Mouse (Mus musculus): ENCODE measurements around the gene Rcsd1.
"Not testable (repeated sequence)": the region's sequence is repeated elsewhere in the genome, so short reads cannot be mapped to it uniquely, and the experiment has no call there.

The Rcsd1 gene

DNA sequence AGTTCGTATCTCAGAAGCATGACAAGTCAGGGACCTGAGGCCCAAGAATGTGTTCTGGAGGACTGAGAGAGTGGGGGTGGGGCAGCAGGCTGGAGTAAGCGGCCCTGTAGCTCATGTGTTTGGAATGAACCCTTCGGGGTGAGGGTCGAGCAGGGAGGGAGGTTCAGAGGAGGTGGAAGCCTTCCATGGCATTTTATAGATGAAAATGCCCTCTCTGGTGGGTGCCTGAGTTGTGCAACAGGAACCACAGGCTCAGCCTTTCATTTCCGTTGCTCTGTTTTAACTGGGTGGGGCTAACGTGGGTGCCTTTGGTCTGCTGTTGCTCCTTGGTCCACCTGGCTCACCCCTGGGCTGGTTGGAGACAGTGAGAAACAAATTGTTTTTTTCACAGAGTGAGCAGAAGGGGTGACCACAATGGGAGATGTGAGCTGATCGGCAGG is 9.2 kb downstream of the Rcsd1 start:
- in situ Hi-C loops (cut with MboI; ENCODE audit: unreplicated experiment in 2 of 2), result loop anchor here in 1 of 2 experiments (5.0 to 25.0 kb wide), 2 partner anchors 292 to 813 kb away; no protein-coding TSS in a partner anchor

DNA sequence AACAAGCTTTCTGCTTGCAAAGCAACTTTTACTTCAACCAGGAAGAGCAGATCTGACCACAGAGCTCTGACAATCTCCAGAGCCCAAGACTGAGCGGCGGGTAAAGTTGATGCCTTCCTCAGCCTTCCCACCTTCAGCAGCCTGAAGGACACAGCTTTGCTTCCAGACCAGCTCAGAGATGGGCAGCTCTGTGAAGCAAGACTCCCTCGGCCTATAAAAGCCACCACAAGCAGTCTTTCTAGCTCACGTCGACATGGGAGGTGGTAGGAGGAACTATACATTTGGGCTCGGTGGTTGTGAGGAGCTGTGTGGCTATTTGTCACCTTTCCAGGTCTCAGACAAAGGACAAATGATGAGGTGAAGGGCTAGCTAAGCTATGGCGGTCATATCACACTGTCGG is 11.9 kb downstream of the Rcsd1 start:
- in situ Hi-C loops (cut with MboI; ENCODE audit: unreplicated experiment in 2 of 2), result loop anchor here in 1 of 2 experiments (5.0 kb wide), 1 partner anchor 35 kb away; no protein-coding TSS in a partner anchor

DNA sequence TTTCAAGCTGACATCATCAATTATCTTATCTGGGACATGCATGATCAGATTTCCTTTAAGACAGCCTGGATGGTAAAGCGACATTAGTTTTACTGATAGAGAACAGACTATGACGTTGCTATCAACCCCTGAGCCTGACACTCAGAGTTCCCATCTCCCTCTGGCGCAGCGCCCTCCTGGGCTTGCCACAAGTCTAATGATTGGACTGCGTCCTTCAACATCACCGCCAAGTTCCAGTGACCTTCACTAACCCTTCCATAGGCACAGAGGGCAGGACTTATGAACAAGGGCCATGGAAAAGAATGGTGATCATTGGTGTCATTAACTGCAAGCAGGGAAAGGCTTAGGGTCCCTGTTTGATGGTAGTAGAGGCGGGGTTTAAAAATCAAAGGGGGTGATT is 12.7 kb downstream of the Rcsd1 start:
- in situ Hi-C loops (cut with MboI; ENCODE audit: unreplicated experiment in 2 of 2), result loop anchor here in 1 of 2 experiments (5.0 kb wide), 1 partner anchor 35 kb away; no protein-coding TSS in a partner anchor

DNA sequence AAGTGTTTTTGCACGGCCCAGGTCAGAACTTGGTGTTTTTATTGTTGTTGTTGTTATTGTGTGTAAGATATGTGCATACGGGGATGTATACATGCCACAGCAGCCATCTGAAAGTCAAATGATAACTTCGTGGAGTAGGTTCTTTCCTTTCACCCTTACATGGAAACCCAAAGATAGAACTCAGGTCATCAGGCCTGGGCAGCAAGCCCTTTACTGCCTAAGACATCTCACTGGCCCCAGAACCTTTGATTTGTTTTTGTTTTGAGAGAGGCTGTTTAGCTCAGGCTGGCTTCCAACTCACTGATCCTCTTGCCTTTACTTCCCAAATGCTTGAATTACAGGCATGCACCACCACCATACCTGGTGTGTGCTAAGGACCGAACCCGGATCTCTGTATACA is 13.5 kb downstream of the Rcsd1 start:
- in situ Hi-C loops (cut with MboI; ENCODE audit: unreplicated experiment in 2 of 2), result loop anchor here in 1 of 2 experiments (5.0 kb wide), 1 partner anchor 36 kb away; no protein-coding TSS in a partner anchor

DNA sequence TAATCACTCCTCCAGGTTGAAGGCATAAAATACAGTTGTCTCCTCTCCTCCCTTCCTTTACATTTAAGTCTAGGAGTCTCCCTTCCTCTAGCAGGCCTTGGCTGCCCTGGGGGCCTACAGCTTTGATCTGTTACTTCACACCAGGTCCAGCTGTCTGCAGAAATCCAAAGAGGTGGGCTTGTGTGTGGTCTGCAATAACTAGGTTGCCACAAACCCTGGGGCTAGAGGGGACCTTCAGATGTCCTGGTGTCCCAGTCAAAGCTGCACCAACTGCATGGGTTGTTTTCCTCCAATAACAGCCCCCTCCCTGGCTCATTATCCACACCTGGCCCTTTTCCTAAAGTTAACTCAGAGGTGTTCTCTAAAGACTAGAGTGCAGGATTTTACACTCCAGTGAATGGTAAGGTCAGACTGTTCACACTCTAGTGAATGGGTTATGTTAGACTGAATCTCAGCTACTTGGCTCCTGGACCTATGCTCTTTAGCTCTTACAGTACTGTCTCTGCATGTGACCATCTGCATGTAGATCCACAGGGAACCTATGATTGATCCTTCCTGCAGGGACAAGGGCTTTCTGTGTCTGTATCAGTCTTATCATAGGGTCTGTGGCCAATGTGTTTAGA is 14.1 kb downstream of the Rcsd1 start:
- in situ Hi-C loops (cut with MboI; ENCODE audit: unreplicated experiment in 2 of 2), result loop anchor here in 1 of 2 experiments (5.0 kb wide), 1 partner anchor 37 kb away; no protein-coding TSS in a partner anchor

DNA sequence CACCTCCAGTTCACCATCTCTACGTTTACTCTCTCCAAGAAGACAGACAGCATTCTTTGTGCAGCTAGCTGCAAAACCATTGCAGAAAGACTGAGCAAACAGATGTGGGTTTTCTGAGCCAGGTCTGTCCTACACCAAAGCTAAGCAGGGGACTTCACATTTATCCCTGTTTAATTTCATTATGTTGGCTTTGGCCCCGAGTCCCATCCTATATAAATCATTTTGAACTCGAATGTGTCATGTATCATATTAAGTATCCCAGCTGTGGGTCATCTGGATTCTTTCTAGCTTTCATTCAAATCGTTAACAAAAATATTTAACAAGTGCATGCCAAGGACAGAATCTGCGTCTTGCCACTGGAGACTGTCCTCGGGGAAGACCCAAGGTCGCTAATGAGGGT is 15.7 kb downstream of the Rcsd1 start:
- in situ Hi-C loops (cut with MboI; ENCODE audit: unreplicated experiment in 2 of 2), result no loop called here

DNA sequence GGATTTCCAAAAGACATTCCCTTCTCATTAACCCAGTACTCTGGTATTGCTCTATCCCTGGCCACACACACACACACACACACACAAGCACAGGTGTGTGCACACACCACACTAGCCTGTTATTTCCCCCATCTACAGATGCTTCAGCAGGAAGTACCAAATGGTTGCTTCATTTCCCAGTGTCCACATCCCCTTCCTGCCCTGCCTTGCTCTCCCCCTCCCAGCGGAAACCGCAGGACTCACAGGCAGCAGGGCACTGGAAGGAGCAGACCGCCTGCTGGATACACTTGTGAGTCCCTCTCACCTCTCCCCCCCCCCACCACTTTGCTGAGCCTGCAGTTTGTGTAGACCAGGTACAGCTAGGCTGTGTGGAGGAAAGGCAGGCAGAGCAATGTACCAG is 18.0 kb downstream of the Rcsd1 start:
- in situ Hi-C loops (cut with MboI; ENCODE audit: unreplicated experiment in 2 of 2), result no loop called here

DNA sequence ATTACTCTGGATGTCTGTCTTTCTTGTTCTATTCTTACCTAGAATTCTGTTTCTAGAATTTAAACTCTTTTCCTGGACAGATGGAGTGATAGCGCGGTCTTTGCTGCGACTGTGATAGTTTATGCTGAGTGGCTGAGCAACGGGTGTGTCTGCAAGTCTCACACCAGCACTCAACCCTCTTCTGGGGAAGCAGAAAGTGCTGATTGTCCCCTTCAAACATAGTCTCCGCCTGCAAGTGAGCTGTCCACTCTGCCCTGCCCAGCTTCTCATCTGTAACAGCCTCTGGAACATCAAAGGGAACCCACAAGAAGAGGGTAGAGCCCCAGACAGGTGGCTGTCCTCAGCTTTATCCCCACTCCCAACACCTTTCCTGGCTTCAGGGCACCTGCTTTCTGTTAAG is 19.7 kb downstream of the Rcsd1 start:
- in situ Hi-C loops (cut with MboI; ENCODE audit: unreplicated experiment in 2 of 2), result no loop called here

DNA sequence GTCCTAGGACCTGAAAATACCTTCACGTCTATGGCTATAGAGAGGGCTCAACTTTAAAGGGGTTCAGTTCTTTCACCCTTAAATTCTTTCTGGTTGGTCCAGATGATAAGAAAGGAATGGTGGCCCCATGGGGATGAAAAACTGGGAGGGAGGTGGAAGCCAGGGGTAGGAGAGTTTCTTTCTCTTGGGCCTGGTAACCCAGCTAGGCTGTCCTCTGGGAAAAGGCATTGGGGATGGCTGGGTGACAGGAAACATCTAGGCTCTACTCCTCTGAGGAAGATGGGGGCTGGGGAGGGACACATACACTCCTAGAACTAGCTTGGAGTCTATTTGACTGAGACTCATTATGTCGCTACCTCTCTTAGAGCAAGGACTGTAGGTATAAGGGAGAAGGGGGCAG is 21.7 kb downstream of the Rcsd1 start:
- in situ Hi-C loops (cut with MboI; ENCODE audit: unreplicated experiment in 2 of 2), result no loop called here

DNA sequence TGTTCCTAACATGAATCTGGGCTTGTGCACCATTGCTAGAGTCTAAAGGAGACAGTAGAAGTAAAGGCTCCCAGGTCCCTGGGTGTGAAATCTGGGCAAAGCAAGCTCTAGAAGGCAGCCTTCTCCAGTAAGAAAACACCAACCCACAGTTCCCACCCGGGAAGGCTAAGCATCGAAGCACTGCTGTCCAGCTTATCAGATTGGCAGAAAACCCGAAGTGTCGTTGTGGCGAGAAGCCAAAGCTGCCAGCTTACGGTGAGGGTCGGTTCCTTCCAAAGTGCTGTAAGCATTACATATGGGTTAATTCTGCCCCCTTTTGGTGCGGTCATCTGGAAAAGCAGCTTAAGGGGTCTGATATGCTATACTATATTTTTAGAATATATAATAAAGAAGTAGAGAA is 22.6 kb downstream of the Rcsd1 start:
- in situ Hi-C loops (cut with MboI; ENCODE audit: unreplicated experiment in 2 of 2), result no loop called here

DNA sequence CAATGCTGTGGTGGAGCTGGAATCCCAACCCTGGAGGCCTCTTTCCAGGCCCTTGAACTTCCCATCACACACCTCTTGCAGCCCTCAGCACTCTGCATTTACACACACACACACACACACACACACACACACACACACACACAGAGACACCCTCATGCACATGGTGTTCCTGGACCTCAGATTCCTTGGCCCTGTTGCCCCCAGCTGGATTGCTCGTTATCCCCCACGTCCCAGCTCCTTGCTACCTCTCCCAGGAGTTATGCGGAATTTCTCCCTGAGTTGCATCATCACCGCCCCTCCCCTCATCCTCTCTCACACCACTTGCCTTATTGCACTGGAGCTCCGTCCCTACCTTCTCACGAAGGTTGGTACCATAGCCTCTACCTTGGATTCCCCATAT is 23.2 kb downstream of the Rcsd1 start:
- in situ Hi-C loops (cut with MboI; ENCODE audit: unreplicated experiment in 2 of 2), result no loop called here

DNA sequence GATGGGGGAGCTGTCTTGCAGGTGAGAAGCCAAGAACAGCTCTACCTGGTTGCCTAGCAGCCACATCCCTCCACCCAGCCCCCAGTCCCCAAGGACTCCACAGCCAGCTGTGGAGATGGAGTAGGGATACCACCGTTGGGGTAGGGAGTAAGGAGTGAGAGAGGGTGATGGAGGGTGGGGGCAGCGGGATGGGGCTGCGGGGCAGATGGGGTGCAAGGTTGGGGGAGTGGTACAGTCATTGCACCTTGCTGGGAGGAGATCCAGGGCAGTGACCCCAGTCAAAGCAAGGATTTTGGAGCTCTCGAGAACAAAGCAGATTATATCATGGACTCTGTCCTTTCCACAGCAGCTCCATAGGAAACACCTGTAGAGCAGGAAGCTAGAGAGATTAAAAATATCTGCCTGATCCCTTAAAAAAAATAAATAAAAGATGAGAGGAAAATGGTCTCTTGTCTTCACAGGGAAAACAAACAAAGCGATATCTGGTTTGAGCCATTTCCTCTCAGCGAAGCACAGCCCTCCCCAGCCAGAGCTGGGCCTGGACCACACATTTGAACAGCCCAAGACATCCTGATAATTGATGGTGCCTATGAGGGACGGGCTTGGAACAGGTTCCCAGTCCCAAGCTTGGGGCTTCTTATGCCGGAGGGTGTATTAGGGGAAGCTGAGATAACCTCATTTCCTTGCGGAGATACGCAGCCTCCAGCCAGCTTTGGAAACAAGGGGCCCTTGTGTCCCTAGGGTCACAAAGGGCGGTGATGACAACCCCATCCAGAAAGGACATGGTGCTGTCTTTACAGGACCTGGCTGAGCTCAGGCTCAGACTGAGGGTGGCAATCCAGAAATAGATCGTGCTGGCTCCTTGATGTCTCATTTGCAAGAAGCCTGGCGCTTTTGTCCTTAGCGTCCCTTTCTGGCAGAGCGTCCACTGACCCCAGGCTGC is 25.0 kb downstream of the Rcsd1 start:
- in situ Hi-C loops (cut with MboI; ENCODE audit: unreplicated experiment in 2 of 2), result no loop called here

DNA sequence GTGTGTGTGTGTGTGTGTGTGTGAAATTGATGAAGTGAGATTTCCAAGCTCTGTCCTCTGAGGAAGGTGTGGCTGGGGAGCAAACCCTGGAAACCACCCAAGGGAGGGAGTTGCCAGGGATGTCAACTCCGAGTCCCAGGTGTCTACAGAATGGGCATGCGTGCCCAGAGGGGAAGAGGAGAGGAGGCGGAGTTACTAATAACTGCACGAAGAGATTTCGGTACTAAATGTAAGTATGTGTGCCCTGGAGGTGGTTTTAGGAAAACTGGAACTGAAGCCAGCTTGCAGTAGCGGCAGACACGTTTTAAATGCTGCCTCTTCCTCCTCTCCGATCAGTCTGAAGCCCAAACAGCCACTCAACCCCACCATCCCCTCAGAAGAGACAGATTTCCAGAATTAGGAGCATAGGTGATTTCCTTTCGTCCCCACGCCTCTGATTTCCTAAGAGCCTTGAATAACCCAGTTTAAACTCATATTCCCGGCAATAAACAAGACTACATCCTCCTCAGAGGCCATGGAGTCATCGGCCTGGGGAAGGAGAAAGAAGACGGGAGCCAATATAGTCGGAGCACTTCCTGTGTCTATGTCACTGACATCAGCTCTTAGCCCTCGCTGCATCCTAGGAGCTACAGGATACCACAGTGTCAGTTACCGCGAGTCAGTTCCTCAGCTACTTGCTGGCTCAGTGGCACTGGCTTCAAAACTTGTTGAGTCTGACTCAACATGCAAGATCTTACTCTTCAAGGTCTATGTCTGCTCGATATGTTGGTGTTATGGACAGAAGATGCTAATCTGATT is 27.3 kb downstream of the Rcsd1 start:
- in situ Hi-C loops (cut with MboI; ENCODE audit: unreplicated experiment in 2 of 2), result no loop called here

DNA sequence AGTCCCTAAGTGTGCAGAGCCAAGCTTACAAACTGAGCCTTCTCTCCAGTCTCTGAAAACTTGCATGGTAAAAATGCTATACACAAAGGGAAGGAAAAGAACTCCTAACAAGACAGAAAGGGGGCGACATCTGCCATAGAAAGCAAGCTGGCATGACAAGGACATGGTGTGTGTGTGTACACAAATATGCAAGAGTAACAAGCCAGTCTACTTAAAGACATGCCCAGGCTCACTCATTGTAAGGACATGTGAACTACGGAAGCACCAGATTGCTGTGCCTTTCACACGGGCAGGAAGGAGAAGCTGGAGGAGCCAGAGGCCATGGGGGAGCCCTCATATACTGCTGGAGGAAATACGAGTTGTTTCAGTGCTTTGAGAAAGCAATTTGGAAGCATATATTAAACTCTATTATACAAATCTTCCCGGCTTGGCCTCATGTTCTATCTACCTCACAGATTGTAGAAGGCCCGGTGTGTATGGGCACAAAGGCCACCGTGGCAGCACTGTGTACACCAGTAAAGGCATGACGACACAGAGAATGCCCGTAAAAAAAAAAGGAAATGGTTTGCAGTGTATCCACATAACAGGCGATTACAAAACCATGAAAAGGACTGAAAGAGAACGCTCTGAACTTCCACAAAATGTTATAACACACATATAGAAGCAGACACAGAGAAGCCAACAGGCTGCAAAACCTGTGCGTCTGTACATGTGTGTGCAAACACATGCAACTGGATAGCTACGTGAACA is 28.3 kb downstream of the Rcsd1 start:
- in situ Hi-C loops (cut with MboI; ENCODE audit: unreplicated experiment in 2 of 2), result no loop called here

DNA sequence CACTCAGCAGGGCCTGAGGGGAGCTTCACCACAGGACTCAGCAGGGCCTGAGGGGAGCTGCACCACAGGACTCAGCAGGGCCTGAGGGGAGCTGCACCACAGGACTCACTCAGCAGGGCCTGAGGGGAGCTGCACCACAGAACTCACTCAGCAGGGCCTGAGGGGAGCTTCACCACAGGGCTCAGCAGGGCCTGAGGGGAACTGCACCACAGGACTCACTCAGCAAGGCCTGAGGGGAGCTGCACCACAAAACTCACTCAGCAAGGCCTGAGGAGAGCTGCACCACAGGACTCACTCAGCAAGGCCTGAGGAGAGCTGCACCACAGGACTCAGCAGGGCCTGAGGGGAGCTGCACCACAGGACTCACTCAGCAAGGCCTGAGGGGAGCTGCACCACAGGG is 29.5 kb downstream of the Rcsd1 start:
- in situ Hi-C loops (cut with MboI; ENCODE audit: unreplicated experiment in 2 of 2), result not testable (repeated sequence)

DNA sequence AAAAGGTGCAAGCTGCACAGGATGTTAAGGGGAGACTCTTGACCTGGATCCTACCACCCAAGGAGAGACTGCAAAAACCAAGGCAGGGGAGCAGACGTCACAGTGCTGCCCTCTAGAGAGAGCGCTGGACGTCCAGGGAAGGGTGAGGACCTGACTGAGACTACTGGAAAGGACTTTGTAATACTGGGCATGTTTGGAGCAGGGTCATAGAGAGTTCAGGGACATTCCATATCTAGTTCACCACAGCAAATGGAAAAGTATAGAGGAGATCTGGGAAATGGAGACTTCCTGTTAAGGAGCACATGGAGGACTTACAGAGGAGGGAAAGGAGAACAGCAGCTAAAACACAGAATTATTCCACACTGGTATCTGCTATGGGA is 29.9 kb downstream of the Rcsd1 start:
- in situ Hi-C loops (cut with MboI; ENCODE audit: unreplicated experiment in 2 of 2), result no loop called here

DNA sequence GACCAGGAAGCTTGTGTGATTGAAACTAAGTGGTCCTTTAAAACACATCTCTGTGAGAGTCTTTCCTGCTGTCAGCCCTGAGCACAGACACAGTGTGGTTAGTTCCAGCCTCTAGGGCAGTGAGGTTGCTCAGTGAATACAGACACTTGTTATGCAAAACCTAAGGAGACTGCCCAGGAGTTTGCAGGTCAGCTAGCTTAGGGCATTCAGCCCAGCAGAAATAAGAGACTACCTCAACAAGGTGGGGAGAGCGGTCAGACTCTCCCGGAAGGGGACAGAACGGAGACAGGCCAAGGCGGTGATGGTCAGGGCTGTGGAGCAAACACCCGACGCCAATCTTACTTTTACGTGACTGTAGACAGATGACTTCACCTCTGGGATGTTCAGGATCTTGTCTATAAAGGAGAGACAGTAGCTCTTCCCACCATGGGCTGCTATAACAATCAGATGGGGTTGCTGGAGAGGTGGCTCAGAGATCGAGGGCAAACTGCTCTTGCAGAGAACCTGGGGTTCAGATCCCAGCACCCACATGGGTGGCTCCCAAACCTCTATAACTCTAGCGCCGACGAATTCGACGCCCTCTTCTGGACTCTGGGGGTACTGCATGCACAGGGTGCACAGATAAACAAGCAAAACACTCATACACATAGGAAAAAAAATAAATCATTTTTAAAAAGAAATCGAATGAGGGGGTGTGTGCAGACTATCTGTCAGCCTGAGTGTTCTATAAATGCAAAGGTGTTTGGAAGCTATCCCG is 30.5 kb downstream of the Rcsd1 start:
- in situ Hi-C loops (cut with MboI; ENCODE audit: unreplicated experiment in 2 of 2), result no loop called here

DNA sequence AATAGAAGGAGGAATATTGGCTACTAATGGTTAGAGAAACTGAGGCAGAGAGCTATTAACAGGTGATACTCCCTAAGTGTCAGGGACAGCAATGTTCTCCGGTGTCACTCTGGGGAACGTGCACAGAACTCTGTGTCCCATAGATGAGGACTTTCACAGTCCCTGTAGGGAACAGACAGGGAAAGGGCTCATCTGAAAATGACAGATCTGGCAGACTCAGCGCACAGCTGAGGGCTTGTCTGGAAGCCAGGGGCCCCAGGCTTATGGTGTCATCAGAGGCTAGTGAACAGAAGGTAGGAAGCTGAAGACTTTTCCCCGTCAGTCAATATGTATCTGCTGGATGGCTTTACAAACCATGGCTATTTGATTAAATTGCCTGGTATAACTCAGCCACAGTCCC is 32.0 kb downstream of the Rcsd1 start:
- in situ Hi-C loops (cut with MboI; ENCODE audit: unreplicated experiment in 2 of 2), result no loop called here

DNA sequence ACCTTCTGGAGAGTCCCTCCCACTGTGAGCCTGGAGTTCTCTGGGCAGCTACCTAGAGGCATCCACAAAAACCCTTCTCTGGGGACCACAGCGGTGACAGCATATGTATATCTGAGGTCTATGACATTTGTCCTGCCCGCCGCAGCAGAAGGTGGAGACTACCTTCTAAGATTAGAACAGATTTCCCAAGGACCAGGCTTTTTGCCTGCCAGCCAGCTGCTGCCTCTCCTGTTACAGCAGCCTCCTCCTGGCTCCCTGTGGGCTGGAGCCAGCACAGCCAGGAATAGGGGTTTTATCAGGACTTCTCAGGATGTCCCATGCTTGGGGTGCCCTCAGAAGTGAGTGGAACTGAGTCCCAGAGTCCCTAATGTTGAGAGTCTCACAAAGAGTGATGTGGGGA is 32.6 kb downstream of the Rcsd1 start:
- in situ Hi-C loops (cut with MboI; ENCODE audit: unreplicated experiment in 2 of 2), result no loop called here
